Mouse (Mus musculus): ENCODE measurements at regions not wholly inside any gene's neighbourhood (a gene's known extent, or its start where the extent isn't known, plus 50 kb on each side); places are given as distances from the start of the nearest gene placed in this dataset.

DNA sequence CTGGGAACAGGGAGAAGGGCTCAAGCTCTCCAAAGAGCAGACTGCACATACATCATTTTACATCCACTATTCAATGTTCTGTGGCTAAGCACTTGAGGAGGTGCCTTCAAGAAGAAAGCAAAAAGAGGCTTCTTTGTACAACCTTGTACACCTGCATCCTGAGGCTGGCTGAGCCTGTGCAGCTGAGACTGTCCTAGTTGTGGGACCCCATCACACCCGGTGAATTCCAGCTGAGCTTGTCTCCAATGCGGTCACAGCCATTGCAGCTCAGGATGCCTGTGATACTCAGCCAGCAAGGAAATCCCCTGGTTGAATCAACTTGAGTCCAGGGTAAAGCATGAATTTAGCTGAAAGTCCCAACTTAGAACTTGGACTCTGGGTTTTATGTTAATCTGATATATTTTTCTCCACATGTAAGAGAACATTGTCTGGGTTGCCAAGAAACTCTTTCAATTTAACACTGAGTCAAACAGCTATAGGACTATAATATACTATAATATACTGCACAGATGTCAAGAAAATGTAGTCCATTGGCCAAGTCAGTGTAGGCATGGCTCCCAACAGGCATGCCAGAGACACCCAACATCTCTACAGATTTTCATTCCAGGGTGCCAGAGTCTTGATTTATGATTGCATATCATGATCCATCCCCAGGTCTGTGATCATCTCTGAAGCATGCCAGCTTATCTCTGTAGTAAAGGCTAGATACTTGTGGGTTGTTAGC is 599.2 kb downstream of the Pard3 start:
- DNase-seq (ENCODE audit: low spot score in 2 of 2): no peak

DNA sequence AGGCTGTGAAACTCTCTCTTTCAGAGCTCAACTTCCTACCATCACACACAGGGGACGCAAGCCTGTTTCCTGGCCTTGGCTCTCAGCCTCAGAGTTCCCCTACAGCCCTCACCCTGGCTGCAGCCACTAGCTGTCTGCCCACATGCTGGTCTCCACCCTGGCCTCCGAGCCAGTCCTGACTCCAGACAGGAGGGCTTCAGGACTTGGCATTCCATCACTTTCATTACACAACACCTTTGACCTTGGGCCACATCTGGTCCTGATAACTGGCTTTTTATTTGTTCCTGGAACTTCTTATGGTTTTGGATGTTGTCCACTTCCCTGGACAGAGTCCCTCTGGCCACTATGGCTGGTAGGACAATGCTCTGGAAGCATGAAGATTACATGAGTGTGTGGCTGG is 602.9 kb downstream of the Pard3 start:
- no peak for DNase-seq (ENCODE audit: low spot score in 2 of 2)

- no peak for DNase-seq (ENCODE audit: low spot score in 2 of 2)
Measured at GRCm38 (mm10) chr8:127668991-127669390, 605.3 kb downstream of the Pard3 start.

DNA sequence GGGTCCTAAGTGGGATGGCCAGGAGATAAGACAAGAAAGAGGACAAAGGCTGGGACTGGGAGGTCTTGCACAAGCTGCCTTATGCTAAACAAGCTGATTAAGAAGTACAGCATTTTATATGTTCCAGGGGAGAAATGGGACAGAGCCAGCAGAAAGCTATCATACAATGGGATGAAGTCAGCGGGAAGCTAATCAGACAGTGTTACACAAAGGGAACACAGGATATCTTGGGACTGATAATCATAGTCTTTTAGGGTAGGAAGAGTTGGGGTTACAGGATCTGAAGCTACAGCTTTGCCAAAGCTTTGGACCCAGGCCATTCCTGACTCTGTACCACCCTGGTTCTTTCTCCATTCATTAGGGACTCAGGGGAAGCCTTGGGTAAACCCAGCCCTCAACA is 610.4 kb downstream of the Pard3 start:
- no peak for DNase-seq (ENCODE audit: low spot score in 2 of 2)

GRCm38 (mm10) chr8:127675377-127675776 is 611.7 kb downstream of the Pard3 start:
- DNase-seq (ENCODE audit: low spot score in 2 of 2): no peak

- DNase-seq (ENCODE audit: low spot score in 2 of 2): no peak
Measured at GRCm38 (mm10) chr8:127680205-127680604, 616.5 kb downstream of the Pard3 start.

GRCm38 (mm10) chr8:127684213-127684612 is 620.5 kb downstream of the Pard3 start:
- no peak for DNase-seq (ENCODE audit: low spot score in 2 of 2)

DNA sequence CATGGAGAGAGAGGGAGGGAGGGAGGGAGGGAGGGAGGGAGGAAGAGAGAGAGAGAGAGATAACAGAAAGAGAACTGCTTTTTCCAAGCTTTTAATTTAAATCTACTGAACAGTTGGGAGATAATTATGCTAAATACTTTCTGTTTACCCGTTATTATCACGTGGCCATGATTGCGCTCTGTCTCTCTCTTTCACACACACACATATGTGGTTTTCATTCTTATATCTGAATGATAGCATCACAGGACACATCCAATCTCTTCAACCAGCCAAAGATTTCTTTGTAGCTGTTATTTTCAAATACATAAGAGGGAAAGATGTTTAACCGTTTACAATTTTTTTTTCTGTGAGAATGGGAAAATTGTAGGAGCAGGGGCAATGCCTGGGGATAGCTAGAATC is 627.1 kb downstream of the Pard3 start:
- DNase-seq (ENCODE audit: low spot score in 2 of 2): no peak

DNA sequence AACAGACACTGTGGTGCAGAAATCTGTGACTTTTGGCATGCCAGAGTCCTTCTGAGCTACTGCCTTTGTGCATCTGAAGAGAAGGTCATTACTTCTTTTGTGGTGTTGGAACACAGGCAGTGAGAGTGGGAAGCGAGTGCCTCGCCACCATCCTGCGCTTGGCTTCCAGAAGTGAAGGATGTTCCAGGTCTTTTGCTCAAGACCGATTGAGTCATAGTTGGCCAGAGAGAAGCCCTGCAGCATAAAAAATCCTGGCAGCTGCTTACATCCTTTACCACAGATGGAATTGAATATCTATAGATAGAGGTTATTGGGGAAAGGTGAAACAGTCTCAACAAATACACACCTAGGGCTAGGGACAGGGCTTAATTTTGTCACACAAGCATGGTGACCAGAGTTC is 634.7 kb downstream of the Pard3 start:
- no peak for DNase-seq (ENCODE audit: low spot score in 2 of 2)

DNA sequence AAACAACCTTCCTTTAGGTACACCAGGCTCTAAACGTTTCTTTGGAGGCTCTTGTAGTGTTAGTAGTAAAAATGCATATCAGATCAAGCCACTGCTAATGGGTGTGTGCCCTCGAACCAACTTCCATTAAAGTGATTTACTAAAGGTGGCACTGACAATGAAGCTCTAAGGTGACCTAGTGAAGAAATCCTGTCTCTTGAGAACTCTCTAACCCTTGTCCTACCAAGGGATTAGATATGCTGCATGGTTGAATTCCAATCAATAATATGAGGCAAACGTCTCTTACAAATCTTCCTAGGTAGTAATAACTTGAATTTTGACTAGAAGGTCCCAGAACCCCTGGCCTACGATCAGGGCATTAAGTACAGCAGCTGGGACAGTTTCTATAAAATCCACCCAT is 640.7 kb downstream of the Pard3 start:
- no peak for DNase-seq (ENCODE audit: low spot score in 2 of 2)

GRCm38 (mm10) chr8:127706051-127706835 is 642.5 kb downstream of the Pard3 start:
- DNase-seq (ENCODE audit: low spot score in 2 of 2): no peak

DNA sequence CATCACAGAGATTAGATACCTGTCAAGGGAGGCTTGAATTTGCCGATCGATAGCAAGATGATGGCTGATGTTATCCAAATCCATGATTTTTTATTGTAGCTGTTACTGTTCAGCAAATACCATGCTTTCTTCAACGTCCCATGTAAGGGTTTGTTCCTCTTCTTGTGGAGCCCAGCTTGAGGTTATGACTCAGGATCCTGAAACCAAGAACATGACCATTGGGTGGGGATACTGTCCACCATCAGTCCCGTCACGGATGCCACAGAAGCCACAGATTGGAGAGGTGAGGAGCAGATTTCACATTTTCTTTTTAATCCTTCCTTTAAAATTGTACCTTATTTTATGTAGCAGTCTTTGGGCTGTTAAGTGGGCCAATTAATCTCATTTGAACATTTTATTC is 645.7 kb downstream of the Pard3 start:
- DNase-seq (ENCODE audit: low spot score in 2 of 2): no peak

- no peak for DNase-seq (ENCODE audit: low spot score in 2 of 2)
Measured at GRCm38 (mm10) chr8:127715097-127715496, 643.3 kb upstream of the Nrp1 start.

DNA sequence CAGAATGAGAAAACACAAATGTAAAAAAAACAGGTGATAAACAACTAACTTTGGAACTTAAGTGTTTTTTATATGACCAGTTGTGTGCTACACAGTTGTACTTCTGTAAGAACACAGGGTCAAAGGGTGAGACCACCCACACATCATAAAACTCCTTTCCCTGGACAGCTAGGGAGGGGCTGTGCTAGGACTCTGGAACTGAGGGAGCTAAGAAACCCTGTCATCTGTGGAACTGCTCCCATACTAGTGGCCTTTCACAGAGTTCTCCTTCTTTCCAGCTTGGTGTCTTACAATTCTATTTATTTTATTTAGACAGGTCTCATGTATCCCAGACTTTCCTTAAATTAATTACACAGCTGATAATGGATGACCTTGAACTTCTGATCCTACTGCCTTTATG is 640.4 kb upstream of the Nrp1 start:
- no peak for DNase-seq (ENCODE audit: low spot score in 2 of 2)

- no peak for DNase-seq (ENCODE audit: low spot score in 2 of 2)
Measured at GRCm38 (mm10) chr8:127719881-127720280, 638.5 kb upstream of the Nrp1 start.

DNA sequence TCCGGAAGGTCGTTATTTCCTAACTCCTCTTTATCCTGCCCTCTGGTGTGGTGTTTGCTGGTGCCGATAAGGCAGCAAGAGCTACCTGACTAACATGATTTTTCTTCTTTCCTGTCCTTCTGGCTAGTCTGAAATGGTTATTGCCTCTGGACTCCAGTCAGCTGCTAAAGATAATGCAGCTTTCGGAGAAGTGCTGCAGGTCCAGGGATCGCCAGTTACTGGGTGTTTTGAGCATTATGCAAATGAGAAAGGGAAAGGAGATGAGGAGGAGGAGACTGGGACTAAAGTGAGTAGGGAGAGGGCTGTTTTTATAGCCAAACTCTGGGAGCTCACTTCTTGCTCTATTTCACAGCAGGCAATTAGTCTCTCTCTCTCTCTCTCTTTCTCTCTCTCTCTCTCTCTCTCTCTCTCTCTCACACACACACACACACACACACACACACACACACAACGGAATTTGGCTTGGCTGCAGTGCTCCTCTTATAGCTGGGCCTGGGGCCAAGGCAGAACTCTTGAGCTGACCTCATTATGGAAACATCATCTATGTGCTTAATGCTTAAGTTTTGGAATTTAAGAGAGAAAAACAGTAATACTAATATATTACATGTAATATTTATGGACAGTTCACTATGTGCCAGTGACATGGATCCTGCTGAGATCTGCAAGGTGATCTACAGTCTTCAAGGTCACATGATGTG is 637.7 kb upstream of the Nrp1 start:
- no peak for DNase-seq (ENCODE audit: low spot score in 2 of 2)

DNA sequence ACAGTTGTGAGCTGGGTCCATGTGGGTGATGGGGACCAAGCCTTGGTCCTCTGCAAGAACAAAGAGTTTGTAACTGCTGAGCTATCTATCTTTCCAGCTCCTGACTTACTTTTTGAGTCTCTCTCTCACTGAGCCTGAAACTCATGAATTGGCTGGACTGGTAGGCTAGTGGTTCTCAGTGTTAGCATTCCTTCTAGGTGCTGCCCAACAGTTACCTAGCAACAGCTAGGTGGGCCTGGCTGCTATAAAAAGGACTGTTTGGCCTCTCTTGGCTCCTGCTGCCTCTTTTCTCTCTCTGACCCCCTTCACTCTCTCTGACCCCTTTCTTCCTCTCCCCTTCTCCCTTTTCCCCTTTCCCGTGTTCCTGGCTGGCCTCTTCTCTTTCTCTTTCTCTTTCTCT is 636.8 kb upstream of the Nrp1 start:
- DNase-seq (ENCODE audit: low spot score in 2 of 2): no peak

DNA sequence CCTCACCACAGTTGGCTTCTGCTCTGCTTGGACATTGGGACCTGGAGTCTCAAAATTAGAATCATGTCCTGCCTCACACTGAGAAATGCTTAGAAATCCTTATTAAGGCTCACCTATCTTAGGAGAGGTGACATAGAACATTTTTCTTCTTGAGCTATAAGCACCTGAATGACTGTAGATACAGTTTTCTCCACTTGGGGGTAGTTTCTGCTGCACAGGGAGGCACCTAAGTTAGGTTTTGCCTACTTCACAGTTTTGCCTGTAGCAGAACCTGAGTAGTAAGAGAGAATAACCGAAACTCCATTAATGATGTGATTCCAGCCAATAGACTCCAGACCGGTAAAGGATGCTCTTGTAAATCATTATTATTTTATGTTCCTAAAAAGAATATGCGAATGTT is 624.3 kb upstream of the Nrp1 start:
- no peak for DNase-seq (ENCODE audit: low spot score in 2 of 2)

GRCm38 (mm10) chr8:127742236-127742635 is 616.2 kb upstream of the Nrp1 start:
- no peak for DNase-seq (ENCODE audit: low spot score in 2 of 2)

DNA sequence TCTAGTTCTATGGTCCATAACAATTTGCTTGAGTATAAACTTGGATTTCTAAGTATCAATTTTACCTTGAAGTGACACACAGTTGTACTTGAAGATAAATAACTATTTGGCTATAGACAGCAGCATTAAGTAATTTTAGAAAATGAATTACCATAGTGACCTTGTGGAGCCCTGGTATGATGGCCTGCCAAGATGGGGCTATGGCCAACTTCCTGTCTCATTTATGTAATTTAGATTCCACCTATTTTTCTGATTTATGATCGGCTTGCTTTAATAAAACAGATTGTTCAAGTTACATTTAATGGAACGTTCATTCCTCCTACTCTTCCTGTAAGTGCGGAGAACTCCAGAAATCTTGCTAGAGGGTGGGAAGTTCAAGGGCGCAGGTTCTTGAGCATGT is 613.2 kb upstream of the Nrp1 start:
- no peak for DNase-seq (ENCODE audit: low spot score in 2 of 2)

DNA sequence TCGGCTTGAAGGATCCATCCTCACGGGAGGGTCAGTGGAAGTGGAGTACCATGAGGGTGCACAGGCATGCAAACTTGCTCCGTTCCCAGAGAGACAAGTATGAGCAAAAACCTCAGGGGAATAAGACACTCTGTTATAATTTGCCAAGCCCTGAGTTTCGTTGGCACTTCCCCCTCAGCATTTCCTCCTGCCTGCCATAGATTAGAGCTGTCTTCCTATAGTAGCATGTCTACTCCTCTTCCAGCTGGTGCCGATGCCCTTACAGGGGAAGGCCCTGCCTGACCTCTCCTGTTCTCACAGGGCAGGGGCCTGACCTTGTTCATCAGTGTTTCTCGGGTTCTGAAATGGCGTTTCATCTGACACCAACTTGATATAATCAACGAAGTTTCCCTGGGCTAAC is 611.9 kb upstream of the Nrp1 start:
- no peak for DNase-seq (ENCODE audit: low spot score in 2 of 2)

- DNase-seq (ENCODE audit: low spot score in 2 of 2): no peak
Measured at GRCm38 (mm10) chr8:127752871-127753270, 605.5 kb upstream of the Nrp1 start.
